Mouse (Mus musculus): ENCODE data around the gene Scn3a.

GRCm38 (mm10) chr2:65450449-65451360 lies 116.7 kb downstream of the Scn3a start:
- TF ChIP-seq CTCF (IDR thresholded peaks at IDR 0.05; ENCODE audit: extremely low read depth, insufficient read depth, insufficient read length, insufficient replicate concordance) (no peak), POLR2A (IDR thresholded peaks at IDR 0.05; ENCODE audit: low read depth, low read length) (no peak)

Data from spleen, adult 2 months (tissue).